Mouse (Mus musculus) liver, adult 2 months (tissue): ENCODE results near the gene Rprd1b.

Source experiments
- CTCF ChIP-seq: fragments of 200-500 bp; IDR thresholded peaks from 2 replicates; pipeline ENCODE4 v1.5.1; 2011; ENCODE audit warnings: low read depth, low read length, control low read depth
- POLR2A ChIP-seq: fragments of 200-500 bp; IDR thresholded peaks from 2 replicates; pipeline ENCODE4 v1.6.1; 2011; ENCODE audit warnings: low read length, control low read depth; ENCODE audit not compliant: insufficient read depth; ENCODE audit errors: extremely low read depth

- TF ChIP-seq POLR2A (no peak), CTCF (no peak)
Measured at GRCm38 (mm10) chr2:158094300-158094699, 66.0 kb downstream of the Rprd1b start.
